Mouse (Mus musculus) bone marrow, adult 2 months (tissue): Measurements from ENCODE around the gene Slc15a5.

ENCODE experiments used
- CTCF ChIP-seq: fragments of 200-500 bp; IDR thresholded peaks from 2 replicates; pipeline ENCODE4 v1.5.1; 2011; ENCODE audit warnings: low read length, control low read depth; ENCODE audit not compliant: control insufficient read depth, insufficient read depth
- POLR2A ChIP-seq: fragments of 200-500 bp; IDR thresholded peaks from 2 replicates; pipeline ENCODE4 v1.6.1; 2011; ENCODE audit warnings: low read depth, mild to moderate bottlenecking, control low read depth, low read length, borderline replicate concordance; ENCODE audit not compliant: control insufficient read depth

- TF ChIP-seq CTCF (no peak), POLR2A (no peak)
These were observed 6.2 kb downstream of the Slc15a5 start for GRCm38 (mm10) chr6:138073540-138073939.
